Mouse (Mus musculus): ENCODE results near the gene Timm10b. TPM values are rescaled to one million over a fixed set of nuclear protein-coding genes. Genes with fewer than 3 reads are reported as not detected.

Timm10b gene
- polyA plus RNA-seq, 1 experiment from 2014 or later, result 163 TPM

- H3K27me3 ChIP-seq (replicated peaks; ENCODE audit: low read depth, poor library complexity, severe bottlenecking), result no peaks in the 10 kb centered on the region
- no peak for DNase-seq (ENCODE audit: low spot score)
- H3K36me3 ChIP-seq (replicated peaks), result peaks cover 18% of the 10 kb centered on the region
- no peaks in the 10 kb centered on the region for H3K9me3 ChIP-seq
- no peak overlapping the region for H3K27ac ChIP-seq (replicated peaks)
- no peak overlapping the region for H3K4me3 ChIP-seq
- H3K4me1 ChIP-seq, result peaks cover 25% of the 10 kb centered on the region
- WGBS, result 37% methylated on average over 3 of the region's 3 CpGs
Observed at GRCm38 (mm10) chr7:105628633-105629032, 11.2 kb upstream of the Timm10b start.

GRCm38 (mm10) chr7:105632551-105632972 lies 7.3 kb upstream of the Timm10b start:
- no peaks in the 10 kb centered on the region for H3K9me3 ChIP-seq
- 18% methylated on average over 4 of the region's 4 CpGs for WGBS
- peaks cover 24% of the 10 kb centered on the region for H3K36me3 ChIP-seq (replicated peaks)
- no peak for DNase-seq (ENCODE audit: low spot score)
- H3K4me3 ChIP-seq, result peak overlapping the region; percentile 91
- peak overlapping the region; percentile 91 for H3K27ac ChIP-seq (replicated peaks)
- H3K4me1 ChIP-seq, result peaks cover 33% of the 10 kb centered on the region
- peaks cover 18% of the 10 kb centered on the region for H3K27me3 ChIP-seq (replicated peaks; ENCODE audit: low read depth, poor library complexity, severe bottlenecking)

DNA sequence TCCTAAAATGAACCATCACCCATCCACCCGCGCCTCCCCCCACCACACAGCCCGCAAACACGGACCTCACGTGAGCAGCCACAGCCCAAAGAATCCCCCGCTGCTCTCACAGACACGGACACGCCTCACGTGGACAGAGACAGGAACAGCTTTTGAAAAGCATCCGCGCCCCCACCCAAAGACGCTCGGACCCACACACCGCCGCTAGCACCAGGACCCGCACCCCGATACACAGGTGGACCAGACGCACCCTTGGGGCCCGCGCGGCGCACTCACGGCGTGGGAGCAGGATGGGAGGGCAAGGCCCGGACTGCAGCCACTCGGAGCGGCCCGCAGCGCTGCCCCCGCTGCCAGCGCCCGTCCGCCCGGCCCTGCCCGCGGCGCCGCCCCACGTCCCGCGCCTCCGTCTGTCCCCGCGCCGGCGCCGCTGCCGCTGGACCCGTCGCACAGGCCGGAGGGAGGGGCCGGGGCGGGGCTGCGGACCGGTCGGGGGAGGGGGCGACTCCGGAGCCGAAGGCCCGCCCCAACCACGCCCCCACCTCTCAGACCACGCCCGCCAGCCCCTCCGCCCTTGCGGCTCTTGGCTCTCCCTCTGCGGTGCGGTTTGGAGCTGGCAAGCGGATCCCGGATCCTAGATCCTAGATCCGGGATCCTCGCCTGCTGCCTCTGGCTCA lies 6.6 kb upstream of the Timm10b start, which contains the start of gene Trim3:
Gene Trim3 (minus strand): TSS at position 445 of the 674 bp plus-strand sequence.
- Histone ChIP-seq H3K4me3 (peak within 1 kb of the TSS; percentile 91), H3K27ac (replicated peaks) (peak within 1 kb of the TSS; percentile 91), H3K4me1 (peaks cover 33% of the 10 kb centered on the region), H3K27me3 (replicated peaks; ENCODE audit: low read depth, poor library complexity, severe bottlenecking) (peaks cover 18% of the 10 kb centered on the region), H3K36me3 (replicated peaks) (peaks cover 31% of the 10 kb centered on the region), H3K9me3 (no peaks in the 10 kb centered on the region)
- under 1% methylated on average over 64 of the region's 71 CpGs for WGBS
- DNase-seq (ENCODE audit: low spot score), result peak; percentile 94

GRCm38 (mm10) chr7:105633801-105634135 lies 6.1 kb upstream of the Timm10b start:
- 6% methylated on average over 10 of the region's 10 CpGs for whole genome bisulfite sequencing
- Histone ChIP-seq H3K27me3 (replicated peaks; ENCODE audit: low read depth, poor library complexity, severe bottlenecking) (peaks cover 18% of the 10 kb centered on the region), H3K27ac (replicated peaks) (peak overlapping the region; percentile 91), H3K9me3 (no peaks in the 10 kb centered on the region), H3K4me3 (peak overlapping the region; percentile 91), H3K4me1 (peaks cover 29% of the 10 kb centered on the region), H3K36me3 (replicated peaks) (peaks cover 35% of the 10 kb centered on the region)
- DNase-seq (ENCODE audit: low spot score), result no peak

DNA sequence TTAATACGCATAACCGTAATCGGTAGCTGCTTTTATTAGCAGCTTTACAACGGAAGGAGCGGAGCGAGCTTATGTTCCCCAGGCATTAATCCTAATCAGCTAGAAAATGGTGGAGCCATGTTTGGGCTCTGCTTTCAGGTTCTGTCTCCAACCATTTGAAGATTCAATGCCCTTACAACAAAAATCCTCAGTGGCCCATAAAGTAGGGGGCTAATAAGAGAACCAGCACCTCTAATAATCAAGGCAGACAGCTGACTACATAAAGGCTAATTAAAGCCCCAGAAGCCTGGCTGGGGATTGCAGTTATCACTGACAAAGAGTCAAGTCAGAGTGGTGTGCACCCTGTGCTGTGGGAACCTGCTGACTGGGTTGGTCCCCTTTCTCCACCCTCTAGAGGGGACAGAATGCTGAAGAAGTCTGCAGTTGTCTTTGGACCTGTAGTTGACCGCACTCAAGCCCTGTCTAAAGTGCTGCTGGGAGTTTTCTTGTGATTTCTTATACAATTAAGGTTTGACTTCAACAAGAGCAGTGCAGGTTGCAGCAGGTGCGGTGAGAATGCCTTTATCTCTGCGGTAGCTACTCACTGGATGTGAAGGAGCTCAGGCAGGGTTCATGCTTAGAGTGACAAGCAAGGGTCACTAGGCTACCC lies 5.5 kb upstream of the Timm10b start:
- Histone ChIP-seq H3K4me3 (peak overlapping the region; percentile 91), H3K9me3 (no peaks in the 10 kb centered on the region), H3K36me3 (replicated peaks) (peaks cover 37% of the 10 kb centered on the region), H3K27ac (replicated peaks) (no peak overlapping the region), H3K4me1 (peaks cover 29% of the 10 kb centered on the region), H3K27me3 (replicated peaks; ENCODE audit: low read depth, poor library complexity, severe bottlenecking) (peaks cover 18% of the 10 kb centered on the region)
- 63% methylated on average over 9 of the region's 9 CpGs for WGBS
- no peak for DNase-seq (ENCODE audit: low spot score)

- Histone ChIP-seq H3K27me3 (replicated peaks; ENCODE audit: low read depth, poor library complexity, severe bottlenecking) (peaks cover 18% of the 10 kb centered on the region), H3K4me1 (peaks cover 35% of the 10 kb centered on the region), H3K27ac (replicated peaks) (no peak overlapping the region), H3K36me3 (replicated peaks) (peaks cover 37% of the 10 kb centered on the region), H3K4me3 (no peak overlapping the region), H3K9me3 (no peaks in the 10 kb centered on the region)
- 96% methylated on average over 2 of the region's 2 CpGs for WGBS
- DNase-seq (ENCODE audit: low spot score), result no peak
Observed at GRCm38 (mm10) chr7:105635726-105636125, 4.1 kb upstream of the Timm10b start.

DNA sequence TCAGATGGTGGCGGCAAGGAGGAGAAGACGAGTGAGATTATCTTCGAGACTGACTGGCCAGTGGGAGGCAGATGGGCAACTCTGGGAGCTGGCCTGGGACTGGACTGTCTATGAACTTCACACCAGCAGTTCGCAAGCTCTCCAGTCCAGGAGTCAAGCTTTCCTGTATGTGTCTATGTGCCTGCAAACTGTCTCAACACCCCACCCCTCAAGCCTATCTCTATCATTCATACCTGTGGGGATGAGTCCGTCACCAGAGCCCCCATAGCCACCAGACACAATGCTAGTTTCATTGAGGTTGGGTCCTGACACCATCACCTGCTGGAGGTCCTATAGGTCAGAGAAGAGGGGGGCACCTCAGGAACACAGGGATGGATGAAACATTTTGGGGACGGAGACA lies 1.1 kb upstream of the Timm10b start:
- Histone ChIP-seq H3K27me3 (replicated peaks; ENCODE audit: low read depth, poor library complexity, severe bottlenecking) (peaks cover 18% of the 10 kb centered on the region), H3K36me3 (replicated peaks) (peaks cover 51% of the 10 kb centered on the region), H3K9me3 (no peaks in the 10 kb centered on the region), H3K4me1 (peaks cover 30% of the 10 kb centered on the region), H3K4me3 (peak overlapping the region; percentile 21; the same call in 1 of the 2 replicates), H3K27ac (replicated peaks) (no peak overlapping the region)
- no peak for DNase-seq (ENCODE audit: low spot score)
- WGBS, result 94% methylated on average over 6 of the region's 6 CpGs

GRCm38 (mm10) chr7:105639304-105639703 lies 552 bp upstream of the Timm10b start:
- Histone ChIP-seq H3K4me1 (peaks cover 24% of the 10 kb centered on the region), H3K9me3 (no peaks in the 10 kb centered on the region), H3K36me3 (replicated peaks) (peaks cover 55% of the 10 kb centered on the region), H3K4me3 (peak overlapping the region; percentile 83), H3K27ac (replicated peaks) (peak overlapping the region; percentile 85; the same call in 1 of the 2 replicates), H3K27me3 (replicated peaks; ENCODE audit: low read depth, poor library complexity, severe bottlenecking) (peaks cover 15% of the 10 kb centered on the region)
- 82% methylated on average over 9 of the region's 9 CpGs for WGBS
- no peak for DNase-seq (ENCODE audit: low spot score)

DNA sequence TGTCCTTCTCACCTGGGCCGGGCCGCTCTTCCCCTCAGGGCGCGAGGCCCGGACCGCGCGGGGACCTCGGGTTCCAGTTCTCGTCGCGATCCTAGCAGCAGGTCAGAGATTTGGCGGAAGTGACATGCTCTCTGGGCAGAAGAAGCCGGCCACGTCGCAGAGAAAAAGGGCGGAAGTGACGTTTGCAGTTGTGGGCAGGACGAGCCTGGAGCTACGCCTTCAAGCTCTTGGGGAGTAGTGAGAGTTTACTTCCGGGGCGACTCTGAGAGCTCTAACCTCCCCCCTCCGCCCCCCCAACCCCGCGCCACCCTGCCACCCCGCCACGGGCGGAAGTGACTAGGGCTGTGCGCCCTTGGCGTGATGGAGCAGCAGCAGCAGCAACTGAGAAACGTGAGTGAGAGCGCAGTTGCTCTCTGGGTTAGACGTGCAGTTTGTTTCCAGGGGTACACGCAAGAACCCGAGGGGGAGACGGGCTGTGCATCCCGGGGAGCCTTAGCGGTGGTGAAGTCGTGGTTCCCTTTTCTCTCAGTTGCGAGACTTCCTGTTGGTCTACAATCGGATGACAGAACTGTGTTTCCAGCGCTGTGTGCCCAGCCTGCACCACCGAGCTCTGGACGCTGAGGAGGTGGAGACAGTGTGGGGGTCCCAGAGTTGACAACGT lies 507 bp downstream of the Timm10b start, which contains the start of the genes Arfip2 and Gm45799:
Gene Arfip2 (minus strand): TSS at position 184 of the 661 bp plus-strand sequence.
Gene Gm45799 (plus strand): TSS at position 320 of the 661 bp plus-strand sequence.
- peaks cover 5% of the 10 kb centered on the region for H3K27me3 ChIP-seq (replicated peaks; ENCODE audit: low read depth, poor library complexity, severe bottlenecking)
- H3K4me1 ChIP-seq, result peaks cover 23% of the 10 kb centered on the region
- H3K27ac ChIP-seq (replicated peaks), result peak within 1 kb of the TSS; percentile 85
- H3K4me3 ChIP-seq, result peak within 1 kb of the TSS; percentile 83
- WGBS, result under 1% methylated on average over 45 of the region's 45 CpGs
- H3K36me3 ChIP-seq (replicated peaks), result peaks cover 54% of the 10 kb centered on the region
- peak; percentile 96 for DNase-seq (ENCODE audit: low spot score)
- H3K9me3 ChIP-seq, result no peaks in the 10 kb centered on the region

DNA sequence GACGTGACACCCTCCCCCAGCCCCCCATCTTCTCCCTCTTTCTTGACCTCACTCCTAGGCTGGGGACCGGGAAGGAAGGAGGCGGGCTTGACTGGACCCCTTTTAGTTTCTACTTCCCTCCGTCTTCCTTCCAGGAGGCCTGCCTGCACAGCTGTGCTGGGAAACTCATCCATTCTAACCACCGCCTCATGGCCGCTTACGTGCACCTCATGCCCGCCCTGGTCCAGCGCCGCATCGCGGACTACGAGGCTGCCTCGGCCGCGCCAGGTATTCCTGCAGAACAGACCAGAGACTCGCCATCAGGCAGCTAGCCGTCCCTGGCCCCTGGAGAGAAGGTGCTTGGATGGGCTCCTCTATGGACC lies 1.0 kb downstream of the Timm10b start:
- DNase-seq (ENCODE audit: low spot score), result peak; percentile 45
- no peaks in the 10 kb centered on the region for H3K9me3 ChIP-seq
- H3K27me3 ChIP-seq (replicated peaks; ENCODE audit: low read depth, poor library complexity, severe bottlenecking), result no peaks in the 10 kb centered on the region
- H3K36me3 ChIP-seq (replicated peaks), result peaks cover 49% of the 10 kb centered on the region
- peak overlapping the region; percentile 85 for H3K27ac ChIP-seq (replicated peaks)
- WGBS, result under 1% methylated on average over 18 of the region's 18 CpGs
- peaks cover 23% of the 10 kb centered on the region for H3K4me1 ChIP-seq
- H3K4me3 ChIP-seq, result peak overlapping the region; percentile 83

DNA sequence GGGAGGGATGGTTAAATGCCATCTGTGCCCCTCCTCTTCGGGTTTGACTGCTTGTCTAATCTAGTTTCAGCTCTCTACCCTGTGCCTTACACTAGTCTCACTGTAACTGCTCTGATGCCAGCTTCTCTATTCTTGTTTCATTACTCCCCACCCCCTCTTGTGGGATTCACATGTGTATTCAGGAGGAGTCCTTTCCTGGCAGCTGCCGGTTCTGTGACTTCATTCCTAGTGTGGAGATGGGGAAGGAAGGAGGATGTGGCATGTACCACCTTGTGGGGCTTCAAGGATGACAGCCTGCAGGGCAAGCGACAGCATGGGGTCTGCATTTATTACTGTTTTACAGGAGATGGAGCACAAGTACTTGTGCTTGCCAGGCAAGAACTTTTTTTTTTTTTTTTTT lies 2.1 kb downstream of the Timm10b start:
- H3K27ac ChIP-seq (replicated peaks), result no peak overlapping the region
- H3K4me1 ChIP-seq, result peaks cover 23% of the 10 kb centered on the region
- no peaks in the 10 kb centered on the region for H3K27me3 ChIP-seq (replicated peaks; ENCODE audit: low read depth, poor library complexity, severe bottlenecking)
- H3K9me3 ChIP-seq, result no peaks in the 10 kb centered on the region
- peaks cover 39% of the 10 kb centered on the region for H3K36me3 ChIP-seq (replicated peaks)
- peak overlapping the region; percentile 83 for H3K4me3 ChIP-seq
- WGBS, result 66% methylated on average over 3 of the region's 3 CpGs
- DNase-seq (ENCODE audit: low spot score), result no peak

GRCm38 (mm10) chr7:105650639-105651435 lies 11.0 kb downstream of the Timm10b start, which contains the start of gene Dnhd1:
Gene Dnhd1, plus strand, starts transcription at chr7:105650827.
- Histone ChIP-seq H3K27ac (replicated peaks) (peak within 1 kb of the TSS; percentile 26), H3K36me3 (replicated peaks) (peaks cover 6% of the 10 kb centered on the region), H3K27me3 (replicated peaks; ENCODE audit: low read depth, poor library complexity, severe bottlenecking) (no peaks in the 10 kb centered on the region), H3K4me1 (peaks cover 14% of the 10 kb centered on the region), H3K4me3 (peak within 1 kb of the TSS; percentile 55), H3K9me3 (no peaks in the 10 kb centered on the region)
- 3% methylated on average over 17 of the region's 17 CpGs for WGBS
- peak; percentile 83 for DNase-seq (ENCODE audit: low spot score)
